Mouse (Mus musculus): ENCODE results near the gene Tceanc2. TPM values are rescaled to one million over a fixed set of nuclear protein-coding genes. Genes with fewer than 3 reads are reported as not detected.

Tceanc2 gene
- 17.3 and 25.5 TPM in 2 replicates for total RNA-seq (2015)
- total RNA-seq (2017), result 20.5 and 25.3 TPM in 2 replicates

GRCm38 (mm10) chr4:107178830-107179490 is at the start of gene Tceanc2:
Gene Tceanc2, minus strand, starts transcription at chr4:107179116.
- ATAC-seq (replicated peaks; ENCODE audit: poor library complexity), result peak; percentile 19

- ATAC-seq (replicated peaks; ENCODE audit: poor library complexity), result no peak
Observed at GRCm38 (mm10) chr4:107226313-107226712, 47.4 kb upstream of the Tceanc2 start.

- ATAC-seq (replicated peaks; ENCODE audit: poor library complexity), result peak; percentile 83
Observed at GRCm38 (mm10) chr4:107223225-107224204, 44.6 kb upstream of the Tceanc2 start.

GRCm38 (mm10) chr4:107221524-107221923 is 42.6 kb upstream of the Tceanc2 start:
- ATAC-seq (replicated peaks; ENCODE audit: poor library complexity), result no peak

GRCm38 (mm10) chr4:107217574-107217973 is 38.7 kb upstream of the Tceanc2 start:
- ATAC-seq (replicated peaks; ENCODE audit: poor library complexity), result peak; percentile 91

GRCm38 (mm10) chr4:107213279-107214011 is 34.5 kb upstream of the Tceanc2 start:
- ATAC-seq (replicated peaks; ENCODE audit: poor library complexity), result peak; percentile 30

- ATAC-seq (replicated peaks; ENCODE audit: poor library complexity), result no peak
Observed at GRCm38 (mm10) chr4:107211936-107212335, 33.0 kb upstream of the Tceanc2 start.

GRCm38 (mm10) chr4:107211465-107211864 is 32.5 kb upstream of the Tceanc2 start:
- no peak for ATAC-seq (replicated peaks; ENCODE audit: poor library complexity)

- ATAC-seq (replicated peaks; ENCODE audit: poor library complexity), result peak; percentile 62
Observed at GRCm38 (mm10) chr4:107210483-107211097, 31.7 kb upstream of the Tceanc2 start.

- no peak for ATAC-seq (replicated peaks; ENCODE audit: poor library complexity)
Observed at GRCm38 (mm10) chr4:107208880-107209279, 30.0 kb upstream of the Tceanc2 start, which contains the start of gene Ldlrad1. Gene Ldlrad1, plus strand, starts transcription at chr4:107209180.

- no peak for ATAC-seq (replicated peaks; ENCODE audit: poor library complexity)
Observed at GRCm38 (mm10) chr4:107207016-107207415, 28.1 kb upstream of the Tceanc2 start.

- ATAC-seq (replicated peaks; ENCODE audit: poor library complexity), result no peak
Observed at GRCm38 (mm10) chr4:107203001-107203400, 24.1 kb upstream of the Tceanc2 start.

GRCm38 (mm10) chr4:107201779-107202178 is 22.9 kb upstream of the Tceanc2 start:
- no peak for ATAC-seq (replicated peaks; ENCODE audit: poor library complexity)

- ATAC-seq (replicated peaks; ENCODE audit: poor library complexity), result no peak
Observed at GRCm38 (mm10) chr4:107198072-107198471, 19.2 kb upstream of the Tceanc2 start.

- no peak for ATAC-seq (replicated peaks; ENCODE audit: poor library complexity)
Observed at GRCm38 (mm10) chr4:107196454-107196853, 17.5 kb upstream of the Tceanc2 start.

- ATAC-seq (replicated peaks; ENCODE audit: poor library complexity), result no peak
Observed at GRCm38 (mm10) chr4:107193841-107194240, 14.9 kb upstream of the Tceanc2 start.

GRCm38 (mm10) chr4:107185703-107186102 is 6.8 kb upstream of the Tceanc2 start:
- no peak for ATAC-seq (replicated peaks; ENCODE audit: poor library complexity)

- no peak for ATAC-seq (replicated peaks; ENCODE audit: poor library complexity)
Observed at GRCm38 (mm10) chr4:107183203-107183602, 4.3 kb upstream of the Tceanc2 start.

GRCm38 (mm10) chr4:107182796-107183195 is 3.9 kb upstream of the Tceanc2 start:
- ATAC-seq (replicated peaks; ENCODE audit: poor library complexity), result 0 out of 2 replicates have a peak, but pooled peaks have one; percentile 3

GRCm38 (mm10) chr4:107181866-107182265 is 3.0 kb upstream of the Tceanc2 start:
- no peak for ATAC-seq (replicated peaks; ENCODE audit: poor library complexity)
